Mouse (Mus musculus) thymus, postnatal 14 days (tissue): Measurements from ENCODE around the gene Scel.

Experiments used
- DNase-seq: peaks from one replicate; pipeline ENCODE4 v3.0.0; 2021

Gene Scel

GRCm38 (mm10) chr14:103515419-103515818, 2.3 kb downstream of the Scel start:
- DNase-seq, result no peak

GRCm38 (mm10) chr14:103526286-103526685, 13.1 kb downstream of the Scel start:
- DNase-seq, result no peak

- DNase-seq, result no peak
Measured at GRCm38 (mm10) chr14:103529733-103530367, 16.7 kb downstream of the Scel start.

- DNase-seq, result no peak
Measured at GRCm38 (mm10) chr14:103531722-103532341, 18.7 kb downstream of the Scel start.

GRCm38 (mm10) chr14:103535511-103536024, 22.4 kb downstream of the Scel start:
- no peak for DNase-seq

GRCm38 (mm10) chr14:103536334-103536733, 23.2 kb downstream of the Scel start:
- DNase-seq, result no peak

GRCm38 (mm10) chr14:103537355-103538056, 24.4 kb downstream of the Scel start:
- peak; percentile 49 for DNase-seq

GRCm38 (mm10) chr14:103539796-103540195, 26.7 kb downstream of the Scel start:
- DNase-seq, result peak; percentile 29

GRCm38 (mm10) chr14:103541679-103542078, 28.5 kb downstream of the Scel start:
- no peak for DNase-seq

GRCm38 (mm10) chr14:103543304-103544079, 30.4 kb downstream of the Scel start:
- no peak for DNase-seq

GRCm38 (mm10) chr14:103545734-103546133, 32.6 kb downstream of the Scel start:
- no peak for DNase-seq

GRCm38 (mm10) chr14:103546246-103546645, 33.1 kb downstream of the Scel start:
- DNase-seq, result no peak

- no peak for DNase-seq
Measured at GRCm38 (mm10) chr14:103548220-103548619, 35.1 kb downstream of the Scel start.

- DNase-seq, result peak; percentile 76
Measured at GRCm38 (mm10) chr14:103550480-103550879, 37.3 kb downstream of the Scel start.

- no peak for DNase-seq
Measured at GRCm38 (mm10) chr14:103550921-103551320, 37.8 kb downstream of the Scel start.

- DNase-seq, result no peak
Measured at GRCm38 (mm10) chr14:103551921-103552320, 38.8 kb downstream of the Scel start.

- DNase-seq, result no peak
Measured at GRCm38 (mm10) chr14:103552379-103552778, 39.2 kb downstream of the Scel start.

- no peak for DNase-seq
Measured at GRCm38 (mm10) chr14:103556609-103557008, 43.5 kb downstream of the Scel start.

GRCm38 (mm10) chr14:103561383-103562096, 48.4 kb downstream of the Scel start:
- DNase-seq, result no peak

- DNase-seq, result no peak
Measured at GRCm38 (mm10) chr14:103567957-103568356, 54.8 kb downstream of the Scel start.

GRCm38 (mm10) chr14:103568433-103568832, 55.3 kb downstream of the Scel start:
- no peak for DNase-seq

- no peak for DNase-seq
Measured at GRCm38 (mm10) chr14:103571598-103572320, 58.6 kb downstream of the Scel start.
